Mouse (Mus musculus): Measurements from ENCODE around the gene Ncan. TPM values are rescaled to one million over a fixed set of nuclear protein-coding genes. Genes with fewer than 3 reads are reported as not detected.

The Ncan gene
- total RNA-seq (2021): under 1 TPM in 1 of 2 experiments, not detected in 1; 0.06 TPM

GRCm38 (mm10) chr8:70120667-70121066 lies at the start of gene Ncan:
Gene Ncan, minus strand, starts transcription at chr8:70120873.
- intact Hi-C loops (cut with DNase I): loop anchor here (5.0 kb wide), 1 partner anchor 203 kb away; no protein-coding TSS in a partner anchor
- DNase-seq: peak in 1 of 2 experiments; percentile 24

- no peak for DNase-seq
- intact Hi-C loops (cut with DNase I): no loop called here
Measured at GRCm38 (mm10) chr8:70170116-70170515, 49.4 kb upstream of the Ncan start.

- peak; percentile 74 to 80 for DNase-seq
- intact Hi-C loops (cut with DNase I): loop anchor here (1.0 to 2.0 kb wide), 4 partner anchors 62 to 292 kb away; no protein-coding TSS in a partner anchor
Measured at GRCm38 (mm10) chr8:70166504-70167110, 45.9 kb upstream of the Ncan start.

DNA sequence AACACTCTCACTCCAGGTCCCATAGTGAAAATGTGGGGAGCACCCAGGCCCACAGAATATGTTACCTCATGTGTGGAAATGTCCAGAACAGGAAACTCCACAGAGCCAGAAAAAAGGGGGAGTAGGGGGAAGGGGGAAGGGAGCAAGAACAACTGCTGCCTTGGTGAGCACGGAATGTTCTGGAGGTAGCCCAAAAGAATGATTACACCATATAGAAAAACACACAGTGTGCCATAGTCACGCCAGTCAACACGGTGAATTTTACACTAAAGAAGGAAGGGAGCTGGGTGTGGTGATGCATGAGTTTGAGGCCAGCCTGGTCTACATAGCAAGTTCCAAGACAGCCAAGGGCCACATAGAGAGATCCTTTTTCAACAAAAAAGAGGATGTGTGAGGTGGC lies 42.6 kb upstream of the Ncan start:
- intact Hi-C loops (cut with DNase I): no loop called here
- no peak for DNase-seq

- no peak for DNase-seq
- intact Hi-C loops (cut with DNase I): no loop called here
Measured at GRCm38 (mm10) chr8:70160015-70160414, 39.3 kb upstream of the Ncan start.

GRCm38 (mm10) chr8:70159211-70159610 lies 38.5 kb upstream of the Ncan start:
- no peak for DNase-seq
- intact Hi-C loops (cut with DNase I): no loop called here

- peak; percentile 65 to 70 for DNase-seq
- intact Hi-C loops (cut with DNase I): no loop called here
Measured at GRCm38 (mm10) chr8:70158069-70158853, 37.6 kb upstream of the Ncan start.

DNA sequence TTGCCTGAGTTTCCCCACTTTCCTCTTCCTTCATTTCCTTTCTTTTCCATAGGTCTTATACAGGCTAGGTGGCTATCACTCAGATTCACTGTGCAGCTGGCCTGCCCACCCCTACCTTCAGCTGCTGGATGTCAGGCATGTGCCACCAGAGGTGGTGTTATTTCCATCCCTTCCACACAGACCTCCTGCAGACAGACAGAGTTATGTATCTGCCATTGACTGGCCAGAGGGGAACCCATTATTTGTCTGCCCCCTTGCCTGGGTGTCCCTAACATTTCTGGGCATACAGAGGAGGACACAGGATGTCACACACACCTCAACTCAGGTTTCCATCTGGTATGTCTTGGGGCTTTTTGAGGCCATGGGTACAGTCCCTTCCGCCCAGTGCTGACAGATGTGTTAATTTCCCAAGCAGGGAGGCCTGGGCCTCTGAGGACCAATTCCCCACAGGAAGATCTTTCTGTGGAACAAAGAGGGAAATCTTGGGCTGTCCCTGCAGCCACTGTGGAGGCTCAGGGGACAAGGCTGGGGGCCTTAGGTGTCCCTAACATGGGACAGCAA lies 36.6 kb upstream of the Ncan start:
- intact Hi-C loops (cut with DNase I): no loop called here
- no peak for DNase-seq

GRCm38 (mm10) chr8:70152537-70153257 lies 32.0 kb upstream of the Ncan start:
- peak; percentile 21 to 47 for DNase-seq
- intact Hi-C loops (cut with DNase I): no loop called here

DNA sequence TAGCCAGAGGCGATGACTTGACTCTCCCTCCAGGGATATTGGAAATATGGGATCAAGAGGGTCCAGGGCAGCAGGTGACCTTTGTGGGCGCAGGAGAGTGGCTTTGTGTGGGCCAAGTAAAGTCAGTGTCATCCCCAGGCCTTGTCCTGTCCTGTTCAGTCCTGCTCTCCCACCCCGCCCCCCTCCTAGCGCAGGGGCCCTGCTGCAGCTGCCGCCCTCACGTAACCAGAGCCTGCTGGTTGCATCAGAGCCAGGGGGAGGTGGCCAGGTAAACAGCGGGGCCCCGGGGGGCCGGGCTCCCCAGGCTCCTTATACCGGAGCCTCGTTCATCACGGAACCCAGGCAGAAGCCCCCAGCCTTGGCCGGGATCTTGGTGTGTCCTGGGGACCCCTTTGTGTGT lies 29.5 kb upstream of the Ncan start:
- intact Hi-C loops (cut with DNase I): no loop called here
- DNase-seq: no peak

DNA sequence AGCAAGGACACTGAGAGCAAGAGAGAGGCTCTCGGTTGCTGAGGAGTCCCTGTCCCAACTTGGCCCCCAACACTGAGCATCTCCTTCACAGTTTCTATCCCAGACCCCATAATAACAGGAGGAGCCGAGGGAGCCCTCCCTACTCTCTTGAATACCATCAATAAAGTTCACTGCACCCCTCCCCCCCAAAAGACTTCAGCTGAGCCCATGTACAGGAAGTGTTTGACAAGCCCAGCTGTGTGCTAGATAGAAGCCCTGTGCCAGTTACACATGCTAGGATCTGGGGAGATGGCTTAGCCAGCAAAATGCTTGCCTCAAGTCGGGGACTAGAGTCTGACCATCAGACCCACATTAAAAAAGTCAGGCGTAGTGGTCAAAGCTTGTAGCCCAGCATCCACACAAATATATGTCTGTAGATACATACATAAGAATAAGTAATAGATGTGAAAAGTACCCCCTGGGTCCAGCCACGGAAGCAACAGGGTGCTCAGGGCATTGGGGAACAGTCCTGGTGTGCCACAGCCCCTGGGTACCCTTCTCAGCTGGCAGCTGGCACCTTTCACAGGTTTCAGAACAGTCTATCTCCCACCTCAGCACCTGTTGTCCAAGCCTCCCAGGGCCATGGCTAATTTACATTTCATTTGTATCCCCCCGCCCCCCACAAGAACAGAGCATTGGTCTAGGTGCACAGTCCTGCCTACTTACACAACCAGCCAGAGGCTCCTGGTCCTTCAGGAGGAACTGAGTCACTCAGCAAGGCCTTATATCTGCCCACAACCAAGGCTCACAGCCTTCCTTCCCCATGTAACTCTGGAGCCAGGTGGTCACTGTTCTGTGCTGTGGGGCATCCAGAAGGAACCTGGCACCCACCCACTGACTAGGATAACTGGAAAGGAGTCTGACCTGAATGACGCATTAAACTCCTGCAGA lies 27.3 kb upstream of the Ncan start:
- intact Hi-C loops (cut with DNase I): no loop called here

DNA sequence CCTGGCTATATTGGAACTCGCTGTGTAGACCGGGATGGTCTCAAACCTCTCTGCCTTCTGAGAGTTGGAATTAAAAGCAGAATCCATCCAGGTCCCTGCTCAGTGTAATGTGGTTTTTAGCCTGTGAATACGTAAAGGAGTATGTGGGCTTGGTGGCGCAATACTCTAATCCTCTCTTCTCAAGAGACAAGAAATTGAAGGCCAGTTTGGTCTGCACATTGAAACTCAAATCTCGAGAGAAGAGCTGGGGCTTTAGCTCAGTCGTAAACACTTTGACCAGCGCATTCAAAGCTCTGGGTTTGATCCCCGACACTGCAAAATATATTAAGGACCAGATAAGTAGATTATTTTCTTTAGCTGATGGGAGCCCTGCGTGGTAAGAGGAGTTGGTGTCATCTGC lies 19.3 kb upstream of the Ncan start:
- DNase-seq: no peak
- intact Hi-C loops (cut with DNase I): no loop called here

More for the DNA sequence above, 27.3 kb upstream of the Ncan start:
- no peak for DNase-seq

GRCm38 (mm10) chr8:70139026-70139857 lies 18.6 kb upstream of the Ncan start, which contains the start of the genes Rfxank, Borcs8 and Mef2b:
Gene Rfxank, minus strand, starts transcription at chr8:70139154.
Gene Borcs8, plus strand, starts transcription at chr8:70139499.
Gene Mef2b, plus strand, starts transcription at chr8:70139711.
- peak; percentile 97 to 98 for DNase-seq
- intact Hi-C loops (cut with DNase I): no loop called here

GRCm38 (mm10) chr8:70137890-70138289 lies 17.2 kb upstream of the Ncan start:
- DNase-seq: no peak
- intact Hi-C loops (cut with DNase I): no loop called here

- intact Hi-C loops (cut with DNase I): no loop called here
- DNase-seq: no peak
Measured at GRCm38 (mm10) chr8:70136591-70136990, 15.9 kb upstream of the Ncan start.

GRCm38 (mm10) chr8:70134931-70135330 lies 14.3 kb upstream of the Ncan start:
- no peak for DNase-seq
- intact Hi-C loops (cut with DNase I): no loop called here

DNA sequence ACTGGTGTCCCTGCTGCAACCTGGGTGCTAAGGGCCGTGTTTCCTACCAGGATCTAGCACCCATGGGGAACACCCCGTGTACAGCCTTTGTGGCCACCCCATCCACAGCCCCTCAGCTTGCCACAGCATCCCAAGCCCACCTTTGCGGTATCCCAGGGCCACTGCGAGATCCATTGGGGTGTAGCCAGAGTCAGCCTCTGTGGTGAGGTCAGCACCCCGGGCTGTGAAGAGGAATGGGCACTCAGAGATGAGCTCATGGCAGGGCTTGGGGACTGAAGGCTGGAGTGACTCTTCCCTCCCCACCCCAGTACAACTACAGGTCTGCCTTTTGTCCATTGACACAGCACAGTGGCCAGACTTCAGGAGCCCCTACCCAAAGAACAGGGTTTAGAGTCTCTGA lies 13.4 kb upstream of the Ncan start:
- intact Hi-C loops (cut with DNase I): no loop called here
- DNase-seq: no peak

DNA sequence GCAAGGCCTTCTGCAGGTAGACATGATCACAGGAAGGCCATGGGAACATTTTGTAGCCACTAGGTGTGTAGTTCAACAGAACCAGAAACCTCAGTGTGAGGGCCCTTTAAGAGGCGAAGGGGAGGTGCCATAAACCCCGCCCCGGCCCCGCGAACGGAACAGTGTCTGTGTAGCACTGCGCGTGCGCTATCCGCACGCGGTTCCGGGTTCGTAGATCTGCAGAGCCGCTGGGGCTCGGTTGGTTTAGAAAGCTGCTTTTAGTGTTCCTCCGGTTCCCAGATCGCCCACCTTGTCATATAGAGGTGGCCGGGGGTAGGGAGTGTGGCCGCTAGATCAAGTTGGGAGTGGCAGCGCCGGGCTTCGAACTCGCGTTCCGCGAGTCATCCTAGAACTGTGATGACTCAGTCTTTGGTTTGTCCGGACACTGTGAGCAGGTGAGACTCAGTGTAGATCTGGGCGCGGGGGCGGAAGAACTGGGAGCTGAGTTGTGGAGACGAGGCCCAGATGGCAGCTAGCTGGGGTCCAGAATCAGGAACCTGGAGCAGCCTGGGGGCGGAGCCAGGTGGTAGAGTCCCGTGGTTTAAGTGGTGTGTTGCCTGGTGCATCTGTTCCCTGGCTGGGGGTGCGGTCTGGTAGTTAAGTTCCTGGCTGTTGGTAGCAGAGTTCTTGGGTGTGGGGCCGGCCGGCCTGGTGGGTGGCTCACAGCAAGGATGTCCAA lies 10.7 kb upstream of the Ncan start, which contains the start of gene Nr2c2ap:
Nr2c2ap (plus strand) TSS at position 168 of the 718 bp plus-strand sequence.
- intact Hi-C loops (cut with DNase I): loop anchor here (2.0 kb wide), 1 partner anchor 41 kb away; the partner anchor contains the start of gene Tmem161a
- peak; percentile 83 to 84 for DNase-seq
